Mouse (Mus musculus) midbrain, postnatal 0 days (tissue): ENCODE measurements around the gene Usp34. TPM values are rescaled to one million over a fixed set of nuclear protein-coding genes. Genes with fewer than 3 reads are reported as not detected.

Experiments
- ATAC-seq: fragments of 200-750 bp; cut with Nextera tagmentation; 2 replicates; pipeline ENCODE4 v1.8.0; 2017; ENCODE audit warnings: moderate number of reproducible peaks, mild to moderate bottlenecking, moderate TSS enrichment, moderate library complexity; ENCODE audit not compliant: low FRiP score
- DNase-seq: peaks from one replicate; pipeline ENCODE4 v3.0.0-alpha.2; 2015; ENCODE audit warnings: low spot score
- H3K27ac ChIP-seq: fragments of 300-500 bp; sonication (generic); 2 replicates; pipeline ENCODE4 v1.5.1; 2014; ENCODE audit warnings: low read depth, mild to moderate bottlenecking, low read length, mixed read lengths
- H3K27me3 ChIP-seq: fragments of 300-500 bp; sonication (generic); 2 replicates; pipeline ENCODE4 v1.6.1; 2014; ENCODE audit warnings: low read length, control low read depth, mixed read lengths; ENCODE audit not compliant: insufficient read depth
- H3K36me3 ChIP-seq: fragments of 300-500 bp; sonication (generic); 2 replicates; pipeline ENCODE4 v1.6.1; 2014; ENCODE audit warnings: low read length, control low read depth, mixed read lengths; ENCODE audit not compliant: insufficient read depth
- H3K4me1 ChIP-seq: fragments of 300-500 bp; sonication (generic); 2 replicates; pipeline ENCODE4 v1.6.1; 2014; ENCODE audit warnings: mild to moderate bottlenecking, control low read depth, antibody characterized with exemption, low read length, mixed read lengths; ENCODE audit not compliant: insufficient read depth
- H3K4me2 ChIP-seq: fragments of 300-500 bp; sonication (generic); 2 replicates; pipeline ENCODE4 v1.6.1; 2014; ENCODE audit warnings: low read depth, mild to moderate bottlenecking, low read length, mixed read lengths; ENCODE audit not compliant: poor library complexity, severe bottlenecking
- H3K4me3 ChIP-seq: fragments of 300-500 bp; sonication (generic); 2 replicates; pipeline ENCODE4 v1.5.1; 2014; ENCODE audit warnings: low read depth, mild to moderate bottlenecking, low read length, moderate library complexity
- H3K9ac ChIP-seq: fragments of 300-500 bp; sonication (generic); replicated peaks from 2 replicates; pipeline ENCODE4 v1.6.1; 2014; ENCODE audit warnings: mild to moderate bottlenecking, low read length, moderate library complexity, mixed read lengths; ENCODE audit not compliant: poor library complexity, severe bottlenecking
- H3K9me3 ChIP-seq: fragments of 300-500 bp; sonication (generic); 2 replicates; pipeline ENCODE4 v1.6.1; 2016; ENCODE audit warnings: low read length, control low read depth
- CTCF ChIP-seq: IDR thresholded peaks from 2 replicates; pipeline ENCODE4 v1.5.1; 2016; ENCODE audit warnings: antibody characterized with exemption, mild to moderate bottlenecking
- WGBS: fragments of 180-500 bp; shearing (Covaris S2); extraction: QIAGEN DNeasy Blood & Tissue Kit; methylation state at CpG from one replicate; pipeline ENCODE4 v1.1.7; 2014; 5-methylcytosine and 5-hydroxymethylcytosine counted together
- polyA plus RNA-seq: library from polyadenylated mRNA; unstranded; fragments of >200 nt; fragmentation: Nextera tagmentation; extraction: Ambion mirVana; gene quantifications from 2 replicates; pipeline ENCODE4 v1.2.1, GENCODE M21; 2015
- total RNA-seq: library from RNA; depleted of rRNA; stranded (reverse); fragments of >200 nt; gene quantifications from 2 replicates; pipeline ENCODE4 v1.2.3, GENCODE M21; 2014

Gene Usp34
- total and polyA plus RNA-seq, 2 experiments from 2014 or later, result 30.2 to 107 TPM

DNA sequence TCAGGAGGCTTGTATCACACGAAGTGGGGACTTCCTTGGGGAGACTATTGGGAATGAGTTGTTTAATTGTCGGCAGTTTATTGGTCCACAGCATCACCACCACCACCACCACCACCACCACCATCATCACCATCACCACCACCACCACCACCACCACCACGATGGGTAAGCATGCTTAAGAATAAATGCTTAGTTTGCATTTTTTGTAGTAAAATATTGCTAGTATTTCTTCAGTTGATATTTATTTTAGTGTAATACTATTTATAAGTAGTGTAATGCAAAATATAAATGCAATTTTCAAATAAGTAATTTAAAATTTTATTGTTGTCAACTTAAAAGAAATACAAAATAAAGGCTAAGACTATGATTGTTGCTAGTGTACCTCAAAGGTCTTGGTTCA lies 57.7 kb downstream of the Usp34 start:
- TF ChIP-seq CTCF, result no peak
- Histone ChIP-seq H3K27me3 (no peaks in the 10 kb centered on the region), H3K4me1 (no peaks in the 10 kb centered on the region), H3K9me3 (no peaks in the 10 kb centered on the region), H3K9ac (no peak overlapping the region), H3K4me3 (no peak overlapping the region), H3K4me2 (no peak overlapping the region), H3K27ac (no peak overlapping the region), H3K36me3 (peaks cover 13% of the 10 kb centered on the region)
- DNase-seq, result no peak
- ATAC-seq, result no peak
- 90% methylated on average over 3 of the region's 3 CpGs for WGBS

DNA sequence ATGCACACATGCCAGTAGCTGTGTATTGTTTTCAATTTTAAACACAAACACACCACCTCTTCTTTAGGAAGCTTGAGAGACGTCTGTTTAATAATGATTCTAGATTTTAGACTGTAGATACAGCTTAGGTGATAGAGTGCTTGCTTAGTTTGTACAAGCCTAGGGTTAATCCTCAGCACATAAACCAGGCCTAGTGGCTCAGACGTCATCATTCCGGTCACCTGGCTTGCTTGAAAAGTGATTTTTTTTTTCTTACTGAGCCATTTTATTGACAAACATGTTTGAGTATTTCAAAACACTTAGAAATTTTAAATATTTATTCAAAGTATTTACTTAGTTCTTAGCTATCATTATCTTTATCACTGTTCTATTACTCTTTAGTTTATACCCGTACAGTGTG lies 65.3 kb downstream of the Usp34 start:
- TF ChIP-seq CTCF, result no peak
- H3K9ac ChIP-seq, result no peak overlapping the region
- no peaks in the 10 kb centered on the region for H3K9me3 ChIP-seq
- H3K4me2 ChIP-seq, result no peak overlapping the region
- no peak for DNase-seq
- no peak overlapping the region for H3K4me3 ChIP-seq
- peaks cover 17% of the 10 kb centered on the region for H3K36me3 ChIP-seq
- no peak for ATAC-seq
- H3K27ac ChIP-seq, result no peak overlapping the region
- no peaks in the 10 kb centered on the region for H3K4me1 ChIP-seq
- 91% methylated on average over 4 of the region's 4 CpGs for WGBS
- no peaks in the 10 kb centered on the region for H3K27me3 ChIP-seq

DNA sequence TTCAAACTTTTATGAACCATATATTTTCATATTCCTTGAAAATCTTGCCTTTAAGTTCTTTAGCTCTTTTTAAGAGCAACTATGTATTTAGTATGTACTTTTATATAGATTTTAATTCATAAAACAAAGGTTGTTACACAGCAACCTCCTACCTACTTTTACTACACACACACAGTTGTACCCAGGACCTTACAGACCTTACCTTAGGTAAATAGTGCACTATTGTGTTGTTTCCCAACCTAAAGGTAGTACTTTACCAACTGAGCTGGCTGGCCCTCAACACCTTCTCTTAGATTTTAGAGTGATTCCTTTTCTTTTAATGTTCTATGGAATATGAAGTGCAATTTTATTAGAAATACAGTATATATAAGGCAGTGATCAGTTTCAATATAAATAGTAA lies 65.8 kb downstream of the Usp34 start:
- Histone ChIP-seq H3K36me3 (peaks cover 17% of the 10 kb centered on the region), H3K9me3 (no peaks in the 10 kb centered on the region), H3K4me3 (no peak overlapping the region)

DNA sequence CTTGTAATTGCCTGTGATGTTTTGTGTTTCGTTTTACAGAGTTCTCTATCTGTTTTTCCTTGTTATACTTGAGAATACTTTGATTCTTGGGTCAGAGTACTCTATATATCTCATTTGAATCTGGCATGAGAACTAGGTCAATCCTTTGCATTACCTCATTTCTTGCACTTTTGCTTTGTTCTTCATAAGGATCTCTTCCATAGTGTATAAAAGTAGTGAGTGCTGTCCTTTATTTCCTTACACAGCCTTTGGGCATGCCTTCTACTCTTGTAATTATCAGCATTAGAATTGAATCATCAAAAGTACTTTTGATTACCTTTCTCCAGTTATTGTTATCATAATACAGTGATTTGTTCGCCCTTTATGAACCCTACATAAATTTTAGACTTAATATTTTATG lies 73.4 kb downstream of the Usp34 start:
- no peak for ATAC-seq
- no peaks in the 10 kb centered on the region for H3K4me1 ChIP-seq
- no peak overlapping the region for H3K4me3 ChIP-seq
- H3K36me3 ChIP-seq, result peaks cover 13% of the 10 kb centered on the region
- no peak for DNase-seq
- WGBS, result 92% methylated on average over 2 of the region's 2 CpGs
- no peak overlapping the region for H3K27ac ChIP-seq
- no peak overlapping the region for H3K4me2 ChIP-seq
- no peak for TF ChIP-seq CTCF
- H3K9me3 ChIP-seq, result no peaks in the 10 kb centered on the region
- H3K27me3 ChIP-seq, result no peaks in the 10 kb centered on the region
- H3K9ac ChIP-seq, result no peak overlapping the region

More for the DNA sequence above, 65.8 kb downstream of the Usp34 start:
- ATAC-seq (no peak), DNase-seq (no peak)
- no peaks in the 10 kb centered on the region for H3K4me1 ChIP-seq
- no peak overlapping the region for H3K27ac ChIP-seq
- TF ChIP-seq CTCF, result no peak
- H3K4me2 ChIP-seq, result no peak overlapping the region
- no peak overlapping the region for H3K9ac ChIP-seq
- no peaks in the 10 kb centered on the region for H3K27me3 ChIP-seq

DNA sequence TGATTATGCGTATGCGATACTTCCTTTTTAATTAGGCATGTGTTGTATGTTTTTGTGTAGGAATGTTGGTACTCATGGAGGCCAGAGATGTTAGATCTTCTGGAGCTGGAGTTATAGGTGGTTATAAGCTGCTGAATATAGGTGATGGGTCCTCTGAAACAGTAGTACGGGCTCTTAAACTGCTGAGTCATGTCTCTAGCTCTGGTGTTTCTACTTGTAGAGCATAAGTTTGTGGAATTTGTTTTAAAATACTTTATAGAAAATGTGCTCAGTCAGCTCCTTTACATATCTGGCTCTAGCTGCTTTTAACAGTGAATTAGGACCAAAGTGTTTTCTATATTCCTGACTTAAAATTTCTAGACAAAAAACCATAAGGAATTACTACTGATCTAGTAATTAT lies 73.9 kb downstream of the Usp34 start:
- H3K9me3 ChIP-seq, result no peaks in the 10 kb centered on the region
- no peak overlapping the region for H3K4me3 ChIP-seq
- no peak overlapping the region for H3K9ac ChIP-seq
- H3K4me2 ChIP-seq, result no peak overlapping the region
- TF ChIP-seq CTCF, result no peak
- H3K27me3 ChIP-seq, result no peaks in the 10 kb centered on the region
- ATAC-seq (no peak), DNase-seq (no peak)
- WGBS, result 90% methylated on average over 3 of the region's 3 CpGs
- no peaks in the 10 kb centered on the region for H3K4me1 ChIP-seq
- no peak overlapping the region for H3K27ac ChIP-seq
- peaks cover 12% of the 10 kb centered on the region for H3K36me3 ChIP-seq

DNA sequence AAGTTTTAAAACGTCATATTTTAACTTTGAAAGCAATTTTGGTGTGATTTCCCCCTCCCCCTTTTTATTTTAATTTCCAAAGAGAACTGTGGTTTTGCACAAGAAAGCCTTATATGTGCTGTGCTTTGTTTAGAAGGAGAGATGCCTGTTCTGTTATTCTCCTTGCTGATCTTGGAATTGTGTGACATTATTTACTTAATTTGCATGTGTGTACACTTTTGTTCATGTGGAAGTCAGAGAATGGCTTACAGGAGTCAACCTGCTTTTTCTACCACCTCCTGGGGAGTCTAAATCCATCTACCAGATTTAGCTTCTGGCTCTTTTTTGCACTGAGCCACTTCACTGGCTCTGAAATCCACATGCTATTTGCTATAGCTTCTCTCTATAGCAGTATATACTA lies 76.1 kb downstream of the Usp34 start:
- no peaks in the 10 kb centered on the region for H3K9me3 ChIP-seq
- H3K4me2 ChIP-seq, result no peak overlapping the region
- no peak overlapping the region for H3K4me3 ChIP-seq
- TF ChIP-seq CTCF, result no peak
- DNase-seq, result no peak
- 88% methylated on average over 1 of the region's 1 CpGs for WGBS
- no peak for ATAC-seq
- no peaks in the 10 kb centered on the region for H3K4me1 ChIP-seq
- peaks cover 10% of the 10 kb centered on the region for H3K36me3 ChIP-seq
- H3K27ac ChIP-seq, result no peak overlapping the region
- H3K9ac ChIP-seq, result no peak overlapping the region
- no peaks in the 10 kb centered on the region for H3K27me3 ChIP-seq
